Mouse (Mus musculus): ENCODE measurements around the gene Sult1a1.

DNA sequence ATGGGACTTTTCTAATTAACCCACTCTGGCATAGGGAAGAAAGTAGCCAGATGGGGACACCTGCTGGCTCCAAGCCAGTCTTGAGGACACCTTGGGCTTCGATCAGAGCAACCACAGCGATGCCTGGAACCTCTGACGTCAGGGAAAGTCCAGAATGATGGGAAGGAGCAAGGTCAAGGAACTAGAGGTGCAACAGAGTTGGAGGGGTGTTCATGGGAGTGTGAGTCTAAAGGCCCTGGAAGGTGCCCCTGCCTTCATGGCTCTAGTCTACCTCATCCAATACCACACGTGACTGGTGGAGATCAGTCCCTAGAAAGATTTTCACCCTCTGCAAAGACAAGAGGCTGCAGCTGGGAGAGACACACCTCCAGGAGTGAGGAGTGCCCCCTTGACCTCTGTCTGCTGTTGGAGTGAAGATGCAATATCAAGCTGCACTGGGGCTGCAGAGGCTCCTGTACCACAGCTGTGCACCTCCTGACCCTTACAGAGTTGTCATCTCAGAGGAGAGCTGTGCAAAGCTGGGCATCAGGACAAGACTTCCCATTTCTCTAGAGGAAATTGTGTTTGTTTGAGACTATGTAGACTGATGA lies 494 bp upstream of the Sult1a1 start:
- TF ChIP-seq GATA1 (IDR thresholded peaks at IDR 0.05; ENCODE audit: borderline replicate concordance, low read length) = no peak
- TF ChIP-seq FLI1 (IDR thresholded peaks at IDR 0.05; ENCODE audit: low read length) = no peak
